Mouse (Mus musculus) heart, postnatal 0 days (tissue): Measurements from ENCODE around the gene Hist1h4h.

Source experiments
- CTCF ChIP-seq: IDR thresholded peaks from 2 replicates; pipeline ENCODE4 v1.5.1; 2016; ENCODE audit warnings: antibody characterized with exemption, control low read depth, low read depth
- EP300 ChIP-seq: IDR thresholded peaks from 2 replicates; pipeline ENCODE4 v1.6.1; 2016; ENCODE audit warnings: antibody characterized with exemption, low read depth

DNA sequence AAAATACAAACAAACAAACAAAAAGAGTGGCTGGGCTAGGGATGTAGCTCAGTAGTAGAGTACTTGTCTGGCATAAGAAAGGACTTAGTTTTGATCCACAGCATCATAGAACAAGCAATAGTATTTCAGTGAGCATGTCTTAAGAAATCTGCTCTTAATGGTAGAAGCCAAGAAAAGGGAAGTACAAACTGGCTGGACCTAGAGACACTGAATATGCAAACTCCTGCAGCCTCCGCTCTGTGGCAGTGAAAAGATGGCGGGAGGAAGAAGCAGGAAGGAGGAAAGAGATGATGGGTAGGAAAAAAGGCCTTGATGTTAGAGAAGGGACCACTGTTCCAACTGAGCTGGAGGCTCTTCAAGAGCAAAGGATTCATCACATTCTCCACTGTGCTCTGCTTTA is 47.7 kb upstream of the Hist1h4h start:
- no peak for TF ChIP-seq CTCF
- TF ChIP-seq EP300, result no peak
